In genomic region chr10:21796386-21796785, GRCm38 (mm10) we compare ENCODE assay signal across 25 mouse cellular contexts.
DNase-seq lines count a peak whose midpoint lies in the region; ATAC-seq and TF ChIP-seq lines count a peak whose summit lies in the region.
"Had no signal": no experiment of that assay in that cellular context is flagged by ENCODE, and none has a peak within 500 bp of the region (broad histone marks: within the 10 kb centered on the region; RNA-seq: fewer than 3 reads in every experiment).

No protein-coding gene starts in this region.

- DNase-seq in MN1 (ENCODE audit: low spot score) = peak; percentile 53
- peak; percentile 78 for DNase-seq in Muller cell, postnatal 12 days (ENCODE audit: inconsistent ontology term)
- no peak for DNase-seq in kidney, adult 8-10 months
- DNase-seq in layer of hippocampus, adult 9-10 months (ENCODE audit: low spot score) = no peak
- no peak for DNase-seq in cerebellum, adult 2 months
- DNase-seq: adrenal gland, adult 2 months; adrenal gland, adult 8-10 months; adrenal gland, postnatal 10 days; adrenal gland, postnatal 14 days; adrenal gland, postnatal 25 days; adrenal gland, postnatal 36 days; B cell, adult 2 months; cerebellum, adult 11 months; cerebellum, adult 11-12 months; cerebellum, adult 18-20 months; cerebellum, adult 8-10 months; cerebellum, adult 9-10 months had no signal

- no peak overlapping the region for H3K27ac ChIP-seq in heart, embryonic 11.5 days (ENCODE audit: low read depth, low read length)
- no peak overlapping the region for H3K27ac ChIP-seq in cerebellum, adult 2 months (ENCODE audit: insufficient read depth, low read length)

- H3K9me3 ChIP-seq in heart, embryonic 11.5 days (replicated peaks; ENCODE audit: control insufficient read depth, low read length) = no peaks in the 10 kb centered on the region
- H3K9me3 ChIP-seq: G1E had no signal

- no peaks in the 10 kb centered on the region for H3K79me3 ChIP-seq in C2C12 (ENCODE audit: low read depth)

- no peak overlapping the region for H3K9ac ChIP-seq in heart, embryonic 11.5 days (ENCODE audit: low read depth, low read length)

- WGBS in heart, embryonic 11.5 days (ENCODE audit: insufficient replicate concordance) = 87% methylated on average over 4 of the region's 4 CpGs
- 79% methylated on average over 4 of the region's 4 CpGs for WGBS in cerebellum, adult 2 months

- no peaks in the 10 kb centered on the region for H3K4me1 ChIP-seq in heart, embryonic 11.5 days (ENCODE audit: control insufficient read depth, insufficient read depth, low read length)
- no peaks in the 10 kb centered on the region for H3K4me1 ChIP-seq in cerebellum, adult 2 months (ENCODE audit: control insufficient read depth, insufficient read depth, low read length)

- H3K79me2 ChIP-seq in C2C12 (ENCODE audit: control insufficient read depth, insufficient read depth) (no peaks in the 10 kb centered on the region), myocyte (ENCODE audit: control insufficient read depth, insufficient read depth) (no peaks in the 10 kb centered on the region)

- no peaks in the 10 kb centered on the region for H3K36me3 ChIP-seq in C2C12 (ENCODE audit: control insufficient read depth, insufficient read depth)
- no peaks in the 10 kb centered on the region for H3K36me3 ChIP-seq in myocyte (ENCODE audit: control insufficient read depth, insufficient read depth)
- H3K36me3 ChIP-seq in heart, embryonic 11.5 days (ENCODE audit: control insufficient read depth, insufficient read depth, low read length) = no peaks in the 10 kb centered on the region
- H3K36me3 ChIP-seq: G1E had no signal

- H3ac ChIP-seq in C2C12 (ENCODE audit: control insufficient read depth, insufficient read length, low read depth) = no peak overlapping the region
- no peak overlapping the region for H3ac ChIP-seq in myocyte (ENCODE audit: control insufficient read depth, insufficient read length)

- TF ChIP-seq CTCF in C2C12 (IDR thresholded peaks at IDR 0.05; ENCODE audit: control insufficient read depth, insufficient read depth, insufficient read length) = no peak
- no peak for TF ChIP-seq CTCF in cerebellum, adult 2 months (IDR thresholded peaks at IDR 0.05; ENCODE audit: borderline replicate concordance, insufficient read depth, low read depth, low read length)

- H3K4me3 ChIP-seq in C2C12 (ENCODE audit: insufficient read depth, poor library complexity, severe bottlenecking) (no peak overlapping the region), myocyte (no peak overlapping the region)
- no peak overlapping the region for H3K4me3 ChIP-seq in heart, embryonic 11.5 days (ENCODE audit: low read depth, low read length)
- no peak overlapping the region for H3K4me3 ChIP-seq in cerebellum, adult 2 months (replicated peaks; ENCODE audit: insufficient read depth, low read depth, low read length)

- no peak for TF ChIP-seq POLR2A in myocyte (IDR thresholded peaks at IDR 0.05; ENCODE audit: insufficient read length, low read depth)
- TF ChIP-seq POLR2A in cerebellum, adult 2 months (IDR thresholded peaks at IDR 0.05; ENCODE audit: borderline replicate concordance, insufficient read depth, low read length) = no peak

- H3K4me2 ChIP-seq in myocyte (ENCODE audit: low read depth) = no peak overlapping the region
- no peak overlapping the region for H3K4me2 ChIP-seq in heart, embryonic 11.5 days

- H3K27me3 ChIP-seq in C2C12 (ENCODE audit: control insufficient read depth, insufficient read depth, insufficient read length) (no peaks in the 10 kb centered on the region), myocyte (ENCODE audit: control insufficient read depth, insufficient read depth, insufficient read length) (no peaks in the 10 kb centered on the region)
- H3K27me3 ChIP-seq in heart, embryonic 11.5 days (ENCODE audit: control insufficient read depth, insufficient read depth, low read length) = no peaks in the 10 kb centered on the region
- no peaks in the 10 kb centered on the region for H3K27me3 ChIP-seq in cerebellum, adult 2 months (ENCODE audit: control insufficient read depth, insufficient read depth, low read length)
- H3K27me3 ChIP-seq: CH12.LX, Patski had no signal

- ATAC-seq in heart, embryonic 11.5 days (replicated peaks; ENCODE audit: insufficient number of reproducible peaks, low FRiP score, low TSS enrichment) = no peak
- ATAC-seq: activated CD4-positive, CD25-positive, alpha-beta regulatory T cell, adult 4 months; CD4-positive, CD25-positive, alpha-beta regulatory T cell, adult 4 months; Patski had no signal

TF ChIP-seq in C2C12, 6 proteins besides CTCF, POLR2A, EP300 and RAD21:
- TF ChIP-seq FOSL1 (IDR thresholded peaks at IDR 0.05; ENCODE audit: insufficient read depth, low read length, poor library complexity, severe bottlenecking) = no peak
- no peak for TF ChIP-seq MYOG (IDR thresholded peaks at IDR 0.05; ENCODE audit: control insufficient read depth, extremely low read depth, insufficient read length)
- peak; percentile 91 for TF ChIP-seq MYOD1 (IDR thresholded peaks at IDR 0.05; ENCODE audit: control insufficient read depth, insufficient read length, low read depth)
TF ChIP-seq in C2C12: peak in this region for 1.

TF ChIP-seq in myocyte, 11 proteins besides CTCF, POLR2A, EP300 and RAD21:
- TF ChIP-seq MYOD1 (IDR thresholded peaks at IDR 0.05; ENCODE audit: control insufficient read depth in 1 of 3, insufficient read length in 2 of 3, low read depth in 2 of 3) = peak in 2 of 3 experiments; percentile 36 to 49
- no peak for TF ChIP-seq TCF12 (IDR thresholded peaks at IDR 0.05; ENCODE audit: insufficient read depth, poor library complexity, severe bottlenecking)

Comparison
In these comparisons a context has a peak if more than half of its experiments do, and no peak if none do; other contexts are left out.
1. DNase-seq: peak in MN1 (single experiment) and Muller cell, postnatal 12 days (single experiment); none in kidney, adult 8-10 months (0 of 2), layer of hippocampus, adult 9-10 months (single experiment) and cerebellum, adult 2 months (0 of 2).